Mouse (Mus musculus): ENCODE measurements around the gene Ciao2a. TPM values are rescaled to one million over a fixed set of nuclear protein-coding genes. Genes with fewer than 3 reads are reported as not detected.

Ciao2a gene
- total RNA-seq, 2 experiments from 2014 or later, result 99.1 to 99.6 TPM

GRCm38 (mm10) chr9:66167222-66167621, 40.8 kb downstream of the Ciao2a start:
- DNase-seq, result no peak

- no peak for DNase-seq
Observed at GRCm38 (mm10) chr9:66168233-66168632, 41.8 kb downstream of the Ciao2a start.

- DNase-seq, result no peak
Observed at GRCm38 (mm10) chr9:66170506-66170905, 44.1 kb downstream of the Ciao2a start.

GRCm38 (mm10) chr9:66171275-66171921, 45.0 kb downstream of the Ciao2a start:
- DNase-seq, result no peak

- DNase-seq, result no peak
Observed at GRCm38 (mm10) chr9:66173316-66173855, 47.0 kb downstream of the Ciao2a start.

- no peak for DNase-seq
Observed at GRCm38 (mm10) chr9:66174985-66175384, 48.6 kb downstream of the Ciao2a start.

GRCm38 (mm10) chr9:66177975-66178374, 51.6 kb downstream of the Ciao2a start:
- DNase-seq, result no peak

- peak; percentile 57 for DNase-seq
Observed at GRCm38 (mm10) chr9:66179795-66180194, 53.4 kb downstream of the Ciao2a start.

- DNase-seq, result no peak
Observed at GRCm38 (mm10) chr9:66181126-66181825, 54.9 kb downstream of the Ciao2a start.

GRCm38 (mm10) chr9:66181826-66182678, 55.6 kb downstream of the Ciao2a start:
- no peak for DNase-seq

- DNase-seq, result no peak
Observed at GRCm38 (mm10) chr9:66182679-66182993, 56.2 kb downstream of the Ciao2a start.

- DNase-seq, result no peak
Observed at GRCm38 (mm10) chr9:66183023-66183422, 56.6 kb downstream of the Ciao2a start.

- DNase-seq, result no peak
Observed at GRCm38 (mm10) chr9:66184572-66184971, 58.2 kb downstream of the Ciao2a start.

- no peak for DNase-seq
Observed at GRCm38 (mm10) chr9:66186426-66186825, 60.0 kb downstream of the Ciao2a start.

Other genes with a start within 250 kb of the Ciao2a start
- 10 to 100 TPM; 34.9 to 38.3 TPM for gene Pclaf, start 236.4 kb upstream of the Ciao2a start, total RNA-seq (2021)
- gene Trip4, start 217.8 kb upstream of the Ciao2a start, total RNA-seq (2021), result 10 to 100 TPM; 20.9 to 22.8 TPM
- gene Csnk1g1, start 217.7 kb upstream of the Ciao2a start, total RNA-seq (2021), result 10 to 100 TPM; 20.3 to 20.8 TPM
- gene Ppib, start 66.4 kb upstream of the Ciao2a start, total RNA-seq (2021), result 100 to 1,000 TPM; 284 to 297 TPM
- gene Snx22, start 56.9 kb upstream of the Ciao2a start, total RNA-seq (2021), result 1 to 10 TPM; 1.1 to 1.2 TPM
- 10 to 100 TPM; 39.3 to 40.4 TPM for gene Snx1, start within 50 bp of the Ciao2a start, total RNA-seq (2021)
- gene Dapk2, start 31.6 kb downstream of the Ciao2a start, total RNA-seq (2021), result 1 to 10 TPM; 3.1 to 3.8 TPM
- gene Herc1, start 223.8 kb downstream of the Ciao2a start, total RNA-seq (2021), result 10 to 100 TPM; 48.0 to 48.5 TPM